Mouse (Mus musculus) forebrain, embryonic 12.5 days (tissue): ENCODE measurements around the gene Olfr56. TPM values are rescaled to one million over a fixed set of nuclear protein-coding genes. Genes with fewer than 3 reads are reported as not detected.

Experiments used
- ATAC-seq: fragments of 200-750 bp; cut with Nextera tagmentation; 2 replicates; pipeline ENCODE4 v1.8.0; 2017; ENCODE audit warnings: moderate TSS enrichment; ENCODE audit not compliant: low FRiP score
- H3K27ac ChIP-seq: fragments of 300-500 bp; sonication (generic); 2 replicates; pipeline ENCODE4 v1.5.1; 2016; ENCODE audit warnings: mild to moderate bottlenecking
- H3K27me3 ChIP-seq: fragments of 300-500 bp; sonication (generic); 2 replicates; pipeline ENCODE4 v1.6.1; 2016; ENCODE audit warnings: mild to moderate bottlenecking
- H3K36me3 ChIP-seq: fragments of 300-500 bp; sonication (generic); replicated peaks from 2 replicates; pipeline ENCODE4 v1.6.1; 2016; ENCODE audit warnings: mild to moderate bottlenecking
- H3K4me1 ChIP-seq: fragments of 300-500 bp; sonication (generic); 2 replicates; pipeline ENCODE4 v1.6.1; 2016
- H3K4me2 ChIP-seq: fragments of 300-500 bp; sonication (generic); 2 replicates; pipeline ENCODE4 v1.6.1; 2016; ENCODE audit warnings: mild to moderate bottlenecking, moderate library complexity
- H3K4me3 ChIP-seq: fragments of 300-500 bp; sonication (generic); replicated peaks from 2 replicates; pipeline ENCODE4 v1.5.1; 2016; ENCODE audit warnings: mild to moderate bottlenecking
- H3K9ac ChIP-seq: fragments of 300-500 bp; sonication (generic); 2 replicates; pipeline ENCODE4 v1.6.1; 2016; ENCODE audit warnings: mild to moderate bottlenecking
- H3K9me3 ChIP-seq: fragments of 300-500 bp; sonication (generic); 2 replicates; pipeline ENCODE4 v1.6.1; 2016
- WGBS: fragments of 180-500 bp; shearing (Covaris S2); methylation state at CpG from one replicate; pipeline ENCODE4 v1.1.7; 2016; 5-methylcytosine and 5-hydroxymethylcytosine counted together
- polyA plus RNA-seq: library from polyadenylated mRNA; unstranded; fragments of >200 nt; fragmentation: Nextera tagmentation; extraction: Ambion mirVana; gene quantifications from 2 replicates; pipeline ENCODE4 v1.2.1, GENCODE M21; 2016

Olfr56 gene
- polyA plus RNA-seq, 1 experiment from 2014 or later: not detected

- ATAC-seq: no peak
Measured at GRCm38 (mm10) chr11:49107650-49108537, 129.2 kb downstream of the Olfr56 start.

DNA sequence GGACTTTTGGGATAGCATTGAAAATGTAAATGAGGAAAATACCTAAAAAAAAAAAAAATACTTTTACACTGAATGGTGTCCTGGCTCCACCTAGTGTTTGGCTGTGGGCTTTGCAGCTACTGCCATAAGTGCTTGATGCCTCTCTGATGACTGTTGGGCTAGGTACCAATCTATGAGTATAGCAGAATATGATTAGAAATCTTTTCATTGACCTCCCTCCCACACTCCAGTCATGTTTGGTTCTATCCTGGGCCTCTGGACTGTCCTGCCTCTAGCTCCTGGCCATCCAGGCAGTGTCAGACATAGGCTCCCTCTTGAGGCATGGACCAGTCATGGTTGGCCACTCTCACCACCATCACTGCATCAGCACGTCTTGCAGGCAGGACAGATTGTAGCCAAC lies 130.1 kb downstream of the Olfr56 start:
- H3K27me3 ChIP-seq: no peaks in the 10 kb centered on the region
- H3K9ac ChIP-seq: no peak overlapping the region
- no peak overlapping the region for H3K4me2 ChIP-seq
- ATAC-seq: no peak
- no peaks in the 10 kb centered on the region for H3K9me3 ChIP-seq
- 39% methylated on average over 1 of the region's 1 CpGs for WGBS
- no peak overlapping the region for H3K27ac ChIP-seq
- no peaks in the 10 kb centered on the region for H3K36me3 ChIP-seq
- no peak overlapping the region for H3K4me3 ChIP-seq
- no peaks in the 10 kb centered on the region for H3K4me1 ChIP-seq

More at GRCm38 (mm10) chr11:49107650-49108537, 129.2 kb downstream of the Olfr56 start:
- Histone ChIP-seq H3K9me3 (no peaks in the 10 kb centered on the region), H3K4me1 (no peaks in the 10 kb centered on the region), H3K4me2 (no peak overlapping the region), H3K27ac (no peak overlapping the region), H3K36me3 (no peaks in the 10 kb centered on the region), H3K9ac (no peak overlapping the region), H3K4me3 (no peak overlapping the region), H3K27me3 (no peaks in the 10 kb centered on the region)
- WGBS: 62% methylated on average over 10 of the region's 10 CpGs

- Histone ChIP-seq H3K4me3 (no peak overlapping the region), H3K27me3 (no peaks in the 10 kb centered on the region)
Measured at GRCm38 (mm10) chr11:49111000-49111399, 132.3 kb downstream of the Olfr56 start.

GRCm38 (mm10) chr11:49112624-49113219 lies 134.0 kb downstream of the Olfr56 start:
- H3K36me3 ChIP-seq: no peaks in the 10 kb centered on the region
- no peaks in the 10 kb centered on the region for H3K4me1 ChIP-seq
- H3K27ac ChIP-seq: no peak overlapping the region
- no peak overlapping the region for H3K4me2 ChIP-seq
- 89% methylated on average over 6 of the region's 6 CpGs for WGBS
- H3K27me3 ChIP-seq: no peaks in the 10 kb centered on the region
- ATAC-seq: no peak
- H3K4me3 ChIP-seq: no peak overlapping the region
- H3K9me3 ChIP-seq: no peaks in the 10 kb centered on the region
- H3K9ac ChIP-seq: no peak overlapping the region

More at GRCm38 (mm10) chr11:49111000-49111399, 132.3 kb downstream of the Olfr56 start:
- ATAC-seq: no peak
- Histone ChIP-seq H3K4me1 (no peaks in the 10 kb centered on the region), H3K36me3 (no peaks in the 10 kb centered on the region), H3K27ac (no peak overlapping the region), H3K9ac (no peak overlapping the region), H3K9me3 (no peaks in the 10 kb centered on the region), H3K4me2 (no peak overlapping the region)
- WGBS: 57% methylated on average over 1 of the region's 1 CpGs

- ATAC-seq: no peak
- H3K4me3 ChIP-seq: no peak overlapping the region
- H3K9ac ChIP-seq: no peak overlapping the region
- H3K4me1 ChIP-seq: no peaks in the 10 kb centered on the region
- no peaks in the 10 kb centered on the region for H3K27me3 ChIP-seq
- no peak overlapping the region for H3K27ac ChIP-seq
- no peaks in the 10 kb centered on the region for H3K9me3 ChIP-seq
- H3K4me2 ChIP-seq: no peak overlapping the region
- 72% methylated on average over 2 of the region's 2 CpGs for whole genome bisulfite sequencing
- H3K36me3 ChIP-seq: no peaks in the 10 kb centered on the region
Measured at GRCm38 (mm10) chr11:49114158-49114557, 135.5 kb downstream of the Olfr56 start.

GRCm38 (mm10) chr11:49114774-49115173 lies 136.1 kb downstream of the Olfr56 start, which contains the start of gene Olfr1396:
Gene Olfr1396, minus strand, starts transcription at chr11:49114874.
- no peak within 1 kb of the TSS for H3K4me3 ChIP-seq
- no peak within 1 kb of the TSS for H3K27ac ChIP-seq
- H3K4me1 ChIP-seq: no peaks in the 10 kb centered on the region
- no peaks in the 10 kb centered on the region for H3K36me3 ChIP-seq
- H3K4me2 ChIP-seq: no peak within 1 kb of the TSS
- no peak for ATAC-seq
- no peaks in the 10 kb centered on the region for H3K9me3 ChIP-seq
- no peak within 1 kb of the TSS for H3K9ac ChIP-seq
- no peaks in the 10 kb centered on the region for H3K27me3 ChIP-seq

GRCm38 (mm10) chr11:49119635-49120034 lies 140.9 kb downstream of the Olfr56 start:
- Histone ChIP-seq H3K9me3 (no peaks in the 10 kb centered on the region), H3K9ac (no peak overlapping the region), H3K27ac (no peak overlapping the region), H3K4me1 (no peaks in the 10 kb centered on the region), H3K27me3 (no peaks in the 10 kb centered on the region), H3K36me3 (no peaks in the 10 kb centered on the region), H3K4me3 (no peak overlapping the region), H3K4me2 (no peak overlapping the region)
- WGBS: 87% methylated on average over 3 of the region's 3 CpGs
- no peak for ATAC-seq

- Histone ChIP-seq H3K9ac (no peak overlapping the region), H3K27ac (no peak overlapping the region), H3K4me3 (no peak overlapping the region), H3K36me3 (no peaks in the 10 kb centered on the region), H3K27me3 (no peaks in the 10 kb centered on the region), H3K4me1 (no peaks in the 10 kb centered on the region), H3K4me2 (no peak overlapping the region), H3K9me3 (no peaks in the 10 kb centered on the region)
- WGBS: 84% methylated on average over 2 of the region's 2 CpGs
- no peak for ATAC-seq
Measured at GRCm38 (mm10) chr11:49124169-49124568, 145.5 kb downstream of the Olfr56 start.

DNA sequence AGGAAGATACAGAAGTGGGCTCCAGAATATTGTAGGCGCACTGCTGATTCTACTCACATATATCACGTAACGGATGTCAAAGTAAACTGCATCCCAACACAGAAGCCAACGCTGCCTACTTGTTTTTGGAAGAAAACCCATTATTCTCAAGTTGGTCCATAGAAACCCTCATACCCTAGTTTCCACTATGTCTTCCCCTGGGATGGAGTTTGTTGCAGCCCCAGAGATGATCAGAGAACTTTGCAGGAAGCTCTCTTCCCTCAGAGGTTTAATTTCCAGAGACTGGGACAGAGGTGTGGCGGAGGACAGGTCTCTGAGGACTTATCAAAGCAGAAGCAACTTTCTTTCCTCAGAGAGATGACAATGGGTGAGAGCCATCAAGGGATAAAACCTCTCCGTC lies 163.3 kb downstream of the Olfr56 start, which contains the start of gene Olfr1395:
TSS of gene Olfr1395 (plus strand) at position 301 of the 400 bp plus-strand sequence.
- H3K27me3 ChIP-seq: no peaks in the 10 kb centered on the region
- H3K27ac ChIP-seq: no peak within 1 kb of the TSS
- ATAC-seq: no peak
- H3K9me3 ChIP-seq: no peaks in the 10 kb centered on the region
- no peak within 1 kb of the TSS for H3K4me3 ChIP-seq
- no peaks in the 10 kb centered on the region for H3K36me3 ChIP-seq
- 97% methylated on average over 6 of the region's 6 CpGs for WGBS
- no peak within 1 kb of the TSS for H3K9ac ChIP-seq
- no peak within 1 kb of the TSS for H3K4me2 ChIP-seq
- H3K4me1 ChIP-seq: no peaks in the 10 kb centered on the region

GRCm38 (mm10) chr11:49154077-49154476 lies 175.4 kb downstream of the Olfr56 start, which contains the start of gene Olfr1394:
Gene Olfr1394, plus strand, starts transcription at chr11:49154377.
- Histone ChIP-seq H3K27me3 (no peaks in the 10 kb centered on the region), H3K4me2 (no peak within 1 kb of the TSS), H3K9me3 (no peaks in the 10 kb centered on the region), H3K4me3 (no peak within 1 kb of the TSS), H3K27ac (no peak within 1 kb of the TSS), H3K4me1 (no peaks in the 10 kb centered on the region), H3K36me3 (no peaks in the 10 kb centered on the region), H3K9ac (no peak within 1 kb of the TSS)
- no peak for ATAC-seq
- WGBS: 90% methylated on average over 1 of the region's 1 CpGs

- 92% methylated on average over 2 of the region's 2 CpGs for WGBS
Measured at GRCm38 (mm10) chr11:49156821-49157814, 178.4 kb downstream of the Olfr56 start.

More at GRCm38 (mm10) chr11:49156821-49157814, 178.4 kb downstream of the Olfr56 start:
- Histone ChIP-seq H3K9ac (no peak overlapping the region), H3K36me3 (no peaks in the 10 kb centered on the region), H3K27ac (no peak overlapping the region), H3K9me3 (no peaks in the 10 kb centered on the region), H3K4me3 (no peak overlapping the region), H3K27me3 (no peaks in the 10 kb centered on the region), H3K4me2 (no peak overlapping the region), H3K4me1 (no peaks in the 10 kb centered on the region)
- ATAC-seq: no peak
